Mouse (Mus musculus): Measurements from ENCODE around the gene Trim44. TPM values are rescaled to one million over a fixed set of nuclear protein-coding genes. Genes with fewer than 3 reads are reported as not detected.

Trim44 gene
- polyA plus RNA-seq, 1 experiment: 32.6 TPM

- Histone ChIP-seq H3K4me3 (replicated peaks; ENCODE audit: control insufficient read depth, low read depth, low read length) (no peak overlapping the region), H3K4me1 (ENCODE audit: control insufficient read depth, insufficient read depth, low read length) (no peaks in the 10 kb centered on the region), H3K27ac (ENCODE audit: control insufficient read depth, insufficient read depth, low read depth, low read length, poor library complexity) (no peak overlapping the region)
- TF ChIP-seq POLR2A (IDR thresholded peaks at IDR 0.05; ENCODE audit: borderline replicate concordance, control insufficient read depth, low read depth, low read length) (no peak), CTCF (IDR thresholded peaks at IDR 0.05; ENCODE audit: control insufficient read depth, insufficient read depth, low read length) (no peak)
- 84% methylated on average over 3 of the region's 3 CpGs for WGBS
Observed at GRCm38 (mm10) chr2:102287369-102287768, 120.3 kb downstream of the Trim44 start.

DNA sequence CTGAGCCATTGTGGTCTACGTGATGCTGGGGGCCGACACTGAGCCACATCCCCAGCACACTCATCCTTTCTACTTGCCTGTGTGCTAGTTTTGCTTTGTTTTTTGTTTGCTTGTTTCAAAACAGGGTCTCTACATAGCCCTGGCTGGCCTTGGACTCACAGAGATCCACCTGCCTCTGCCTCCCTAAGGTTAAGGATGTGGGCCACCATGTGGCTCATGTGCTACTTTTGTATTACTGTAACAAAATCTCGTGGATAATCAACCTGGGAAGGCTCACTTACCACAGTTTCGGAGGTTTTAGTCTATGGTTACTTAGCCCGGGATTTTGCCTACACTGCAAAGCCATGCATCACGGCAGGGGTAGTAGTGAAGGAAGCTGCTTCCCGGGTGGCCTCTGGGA, 125.5 kb downstream of the Trim44 start:
- TF ChIP-seq CTCF (IDR thresholded peaks at IDR 0.05; ENCODE audit: control insufficient read depth, insufficient read depth, low read length): no peak
- TF ChIP-seq POLR2A (IDR thresholded peaks at IDR 0.05; ENCODE audit: borderline replicate concordance, control insufficient read depth, low read depth, low read length): no peak
- Histone ChIP-seq H3K27ac (ENCODE audit: control insufficient read depth, insufficient read depth, low read depth, low read length, poor library complexity) (no peak overlapping the region), H3K4me1 (ENCODE audit: control insufficient read depth, insufficient read depth, low read length) (no peaks in the 10 kb centered on the region), H3K4me3 (replicated peaks; ENCODE audit: control insufficient read depth, low read depth, low read length) (no peak overlapping the region)
- WGBS: 73% methylated on average over 7 of the region's 7 CpGs

DNA sequence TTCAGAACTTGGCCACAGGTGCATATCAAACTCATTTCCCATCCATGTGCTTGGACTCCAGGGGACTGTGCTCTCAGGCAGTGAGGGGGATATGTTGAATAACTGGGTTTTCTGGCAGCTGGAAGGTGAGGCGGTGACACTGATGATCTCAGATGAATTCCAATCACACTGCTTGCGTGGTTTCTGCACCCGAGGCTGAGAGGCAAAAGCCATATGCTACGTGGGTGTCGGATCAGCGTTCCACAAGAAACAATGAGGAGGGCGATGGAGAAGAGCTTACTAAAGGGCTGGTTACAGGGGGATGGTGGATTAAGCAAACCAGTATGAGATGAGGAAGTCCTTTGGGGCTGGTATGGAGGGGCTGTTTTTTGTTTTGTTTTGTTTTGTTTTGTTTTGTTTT, 127.8 kb downstream of the Trim44 start:
- TF ChIP-seq CTCF (IDR thresholded peaks at IDR 0.05; ENCODE audit: control insufficient read depth, insufficient read depth, low read length) (no peak), POLR2A (IDR thresholded peaks at IDR 0.05; ENCODE audit: borderline replicate concordance, control insufficient read depth, low read depth, low read length) (no peak)
- Histone ChIP-seq H3K27ac (ENCODE audit: control insufficient read depth, insufficient read depth, low read depth, low read length, poor library complexity) (no peak overlapping the region), H3K4me3 (replicated peaks; ENCODE audit: control insufficient read depth, low read depth, low read length) (no peak overlapping the region), H3K4me1 (ENCODE audit: control insufficient read depth, insufficient read depth, low read length) (no peaks in the 10 kb centered on the region)
- WGBS: 71% methylated on average over 7 of the region's 7 CpGs

DNA sequence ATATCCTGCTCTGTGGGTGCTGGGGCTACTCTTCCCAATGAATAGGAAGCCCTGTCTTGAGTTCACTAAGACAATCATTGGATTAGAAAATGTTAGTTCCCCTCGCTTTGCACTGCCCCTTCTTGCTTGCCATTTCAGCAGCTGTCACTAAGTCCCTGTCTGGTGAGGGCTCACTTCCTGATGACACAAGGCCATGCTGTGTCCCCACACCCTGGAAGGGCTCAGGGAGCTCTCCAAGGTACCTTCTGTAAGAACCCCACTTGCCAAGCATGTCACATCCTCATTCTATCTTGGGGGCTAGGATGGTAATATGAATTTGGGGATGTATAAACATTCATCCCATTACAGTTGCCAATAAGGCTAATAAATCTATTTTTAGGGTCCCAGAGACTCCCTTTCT, 129.7 kb downstream of the Trim44 start:
- Histone ChIP-seq H3K4me1 (ENCODE audit: control insufficient read depth, insufficient read depth, low read length) (no peaks in the 10 kb centered on the region), H3K4me3 (replicated peaks; ENCODE audit: control insufficient read depth, low read depth, low read length) (no peak overlapping the region), H3K27ac (ENCODE audit: control insufficient read depth, insufficient read depth, low read depth, low read length, poor library complexity) (no peak overlapping the region)
- no peak for TF ChIP-seq POLR2A (IDR thresholded peaks at IDR 0.05; ENCODE audit: borderline replicate concordance, control insufficient read depth, low read depth, low read length)
- TF ChIP-seq CTCF (IDR thresholded peaks at IDR 0.05; ENCODE audit: control insufficient read depth, insufficient read depth, low read length): no peak
- WGBS: 5% methylated on average over 1 of the region's 1 CpGs

GRCm38 (mm10) chr2:102273280-102273679, 134.3 kb downstream of the Trim44 start:
- Histone ChIP-seq H3K27ac (ENCODE audit: control insufficient read depth, insufficient read depth, low read depth, low read length, poor library complexity) (no peak overlapping the region), H3K4me3 (replicated peaks; ENCODE audit: control insufficient read depth, low read depth, low read length) (no peak overlapping the region), H3K4me1 (ENCODE audit: control insufficient read depth, insufficient read depth, low read length) (no peaks in the 10 kb centered on the region)
- 77% methylated on average over 7 of the region's 7 CpGs for WGBS
- TF ChIP-seq POLR2A (IDR thresholded peaks at IDR 0.05; ENCODE audit: borderline replicate concordance, control insufficient read depth, low read depth, low read length) (no peak), CTCF (IDR thresholded peaks at IDR 0.05; ENCODE audit: control insufficient read depth, insufficient read depth, low read length) (no peak)

- 72% methylated on average over 13 of the region's 13 CpGs for WGBS
Observed at GRCm38 (mm10) chr2:102267582-102268339, 139.9 kb downstream of the Trim44 start.

GRCm38 (mm10) chr2:102266911-102267310, 140.7 kb downstream of the Trim44 start:
- no peaks in the 10 kb centered on the region for H3K4me1 ChIP-seq (ENCODE audit: control insufficient read depth, insufficient read depth, low read length)
- H3K27ac ChIP-seq (ENCODE audit: control insufficient read depth, insufficient read depth, low read depth, low read length, poor library complexity): no peak overlapping the region
- no peak overlapping the region for H3K4me3 ChIP-seq (replicated peaks; ENCODE audit: control insufficient read depth, low read depth, low read length)
- TF ChIP-seq CTCF (IDR thresholded peaks at IDR 0.05; ENCODE audit: control insufficient read depth, insufficient read depth, low read length) (no peak), POLR2A (IDR thresholded peaks at IDR 0.05; ENCODE audit: borderline replicate concordance, control insufficient read depth, low read depth, low read length) (no peak)
- 87% methylated on average over 3 of the region's 3 CpGs for WGBS

More at GRCm38 (mm10) chr2:102267582-102268339, 139.9 kb downstream of the Trim44 start:
- no peaks in the 10 kb centered on the region for H3K4me1 ChIP-seq (ENCODE audit: control insufficient read depth, insufficient read depth, low read length)
- H3K4me3 ChIP-seq (replicated peaks; ENCODE audit: control insufficient read depth, low read depth, low read length): no peak overlapping the region
- TF ChIP-seq POLR2A (IDR thresholded peaks at IDR 0.05; ENCODE audit: borderline replicate concordance, control insufficient read depth, low read depth, low read length): no peak
- no peak for TF ChIP-seq CTCF (IDR thresholded peaks at IDR 0.05; ENCODE audit: control insufficient read depth, insufficient read depth, low read length)
- H3K27ac ChIP-seq (ENCODE audit: control insufficient read depth, insufficient read depth, low read depth, low read length, poor library complexity): no peak overlapping the region

GRCm38 (mm10) chr2:102259139-102259538, 148.5 kb downstream of the Trim44 start:
- 3% methylated on average over 13 of the region's 13 CpGs for WGBS
- Histone ChIP-seq H3K27ac (ENCODE audit: control insufficient read depth, insufficient read depth, low read depth, low read length, poor library complexity) (no peak overlapping the region), H3K4me3 (replicated peaks; ENCODE audit: control insufficient read depth, low read depth, low read length) (no peak overlapping the region), H3K4me1 (ENCODE audit: control insufficient read depth, insufficient read depth, low read length) (peaks cover 1% of the 10 kb centered on the region; the same call in 1 of the 2 replicates)
- TF ChIP-seq CTCF (IDR thresholded peaks at IDR 0.05; ENCODE audit: control insufficient read depth, insufficient read depth, low read length): no peak
- no peak for TF ChIP-seq POLR2A (IDR thresholded peaks at IDR 0.05; ENCODE audit: borderline replicate concordance, control insufficient read depth, low read depth, low read length)
